In genomic region chr4:147123797-147124196, GRCm38 (mm10) we compare ENCODE assay signal across 6 mouse cellular contexts. TPM values are rescaled to one million over a fixed set of nuclear protein-coding genes. Genes with fewer than 3 reads are reported as not detected.
DNase-seq lines count a peak whose midpoint lies in the region; ATAC-seq lines count a peak whose summit lies in the region.
"Not testable (repeated sequence)": the region's sequence is repeated elsewhere in the genome, so short reads cannot be mapped to it uniquely, and the experiment has no call there.
"Had no signal": no experiment of that assay in that cellular context is flagged by ENCODE, and none has a peak within 500 bp of the region (broad histone marks: within the 10 kb centered on the region; RNA-seq: fewer than 3 reads in every experiment).

No protein-coding gene starts in this region.

- not testable (repeated sequence) for H3K27me3 ChIP-seq in embryonic facial prominence, embryonic 14.5 days (replicated peaks; ENCODE audit: control insufficient read depth, insufficient read depth, low read length); intestine, embryonic 14.5 days (replicated peaks; ENCODE audit: control insufficient read depth, insufficient read depth, low read length)

- not testable (repeated sequence) for H3K4me1 ChIP-seq in embryonic facial prominence, embryonic 14.5 days (ENCODE audit: control insufficient read depth, insufficient read depth, low read length); intestine, embryonic 14.5 days (replicated peaks; ENCODE audit: control insufficient read depth, insufficient read depth, low read length)

- not testable (repeated sequence) for H3K36me3 ChIP-seq in embryonic facial prominence, embryonic 14.5 days (ENCODE audit: control insufficient read depth, insufficient read depth, low read length); intestine, embryonic 14.5 days (ENCODE audit: control insufficient read depth, insufficient read depth, low read length)

- not testable (repeated sequence) for H3K9ac ChIP-seq in embryonic facial prominence, embryonic 14.5 days (ENCODE audit: low read depth, low read length); intestine, embryonic 14.5 days (ENCODE audit: low read length)

- H3K4me3 ChIP-seq in embryonic facial prominence, embryonic 14.5 days (ENCODE audit: low read depth, low read length); intestine, embryonic 14.5 days (ENCODE audit: low read depth, low read length): not testable (repeated sequence)

- DNase-seq in embryo, embryonic 10.5 days (ENCODE audit: low spot score), result peak; percentile 1
- DNase-seq in embryonic facial prominence, embryonic 14.5 days (ENCODE audit: low spot score), result peak; percentile 0
- peak; percentile 70 for DNase-seq in heart, adult 11 months
- peak; percentile 16 for DNase-seq in intestine, embryonic 14.5 days (ENCODE audit: low spot score)
- DNase-seq in neural tube, embryonic 10.5 days (ENCODE audit: extremely low spot score, low spot score), result peak; percentile 11

- H3K4me2 ChIP-seq in embryonic facial prominence, embryonic 14.5 days (ENCODE audit: low read depth, low read length); intestine, embryonic 14.5 days (ENCODE audit: low read length): not testable (repeated sequence)

- not testable (repeated sequence) for H3K27ac ChIP-seq in embryonic facial prominence, embryonic 14.5 days (replicated peaks; ENCODE audit: low read depth, low read length); intestine, embryonic 14.5 days (ENCODE audit: low read depth)

- ATAC-seq in embryonic facial prominence, embryonic 14.5 days (ENCODE audit: low read depth); intestine, embryonic 14.5 days (replicated peaks; ENCODE audit: low FRiP score, low TSS enrichment, low read depth): not testable (repeated sequence)

- H3K9me3 ChIP-seq in embryonic facial prominence, embryonic 14.5 days (ENCODE audit: control insufficient read depth, low read length), result peaks cover 38% of the 10 kb centered on the region
- H3K9me3 ChIP-seq in intestine, embryonic 14.5 days (ENCODE audit: control insufficient read depth, low read length), result peaks cover 21% of the 10 kb centered on the region

RNA-seq across cellular contexts. Expression of gene Zfp991, which starts 8.0 kb away (rescaled TPM):
- polyA plus RNA-seq in embryonic facial prominence, embryonic 14.5 days (2014; fragmentation: Nextera tagmentation; extraction: Ambion mirVana), result 6.8 and 8.2 TPM in 2 replicates
- polyA plus RNA-seq in intestine, embryonic 14.5 days (2014; fragmentation: Nextera tagmentation; extraction: Ambion mirVana), result 9.6 and 10.1 TPM in 2 replicates
- polyA plus RNA-seq: erythroblast, embryonic 14.5 days had no signal

Comparison
In these comparisons a context has a peak if more than half of its experiments do, and no peak if none do; other contexts are left out.
1. DNase-seq: peak in every context shown above with its lines; median percentile 70 in heart, adult 11 months; 16 in intestine, embryonic 14.5 days; 11 in neural tube, embryonic 10.5 days; 1 in embryo, embryonic 10.5 days; 0 in embryonic facial prominence, embryonic 14.5 days.